Mouse (Mus musculus): ENCODE data around the gene Trpt1. TPM values are rescaled to one million over a fixed set of nuclear protein-coding genes. Genes with fewer than 3 reads are reported as not detected.

The Trpt1 gene
- polyA plus RNA-seq, 1 experiment from 2014 or later, result 7.6 TPM

DNA sequence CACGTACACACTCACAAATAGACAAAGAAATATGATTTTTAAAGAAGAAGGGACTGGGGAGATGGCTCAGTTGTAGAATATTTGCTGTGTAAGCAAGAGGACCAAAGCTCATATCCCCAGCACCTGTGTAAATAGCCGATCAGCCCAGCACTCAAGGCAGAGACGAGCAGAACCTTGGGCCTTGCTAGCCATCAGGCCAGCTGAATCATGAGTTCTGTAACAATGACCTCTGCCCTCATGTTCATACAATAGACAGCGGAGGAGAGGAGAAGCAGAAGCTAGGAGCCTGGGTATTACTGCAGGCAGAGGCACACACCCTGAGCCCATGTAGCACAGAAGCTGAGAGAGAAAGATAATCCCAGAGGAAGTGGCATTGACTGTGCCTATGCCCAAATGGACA lies 16.5 kb downstream of the Trpt1 start:
- Histone ChIP-seq H3K9ac (ENCODE audit: low read depth, low read length) (no peak overlapping the region), H3K27me3 (replicated peaks; ENCODE audit: control insufficient read depth, insufficient read depth, low read length) (no peaks in the 10 kb centered on the region), H3K9me3 (ENCODE audit: control insufficient read depth) (no peaks in the 10 kb centered on the region), H3K36me3 (ENCODE audit: control insufficient read depth, insufficient read depth) (0 out of 2 replicates have a peak, but pooled peaks cover 8% of the 10 kb centered on the region), H3K27ac (ENCODE audit: low read depth, low read length) (no peak overlapping the region), H3K4me2 (replicated peaks; ENCODE audit: low read depth) (no peak overlapping the region), H3K4me3 (ENCODE audit: low read depth, low read length) (no peak overlapping the region), H3K4me1 (replicated peaks; ENCODE audit: control insufficient read depth, insufficient read depth, low read length) (no peaks in the 10 kb centered on the region)
- no peak for TF ChIP-seq CTCF (IDR thresholded peaks at IDR 0.05; ENCODE audit: low read depth)
- ATAC-seq, result 0 out of 2 replicates have a peak, but pooled peaks have one; percentile 44
- WGBS, result 48% methylated on average over 4 of the region's 4 CpGs

DNA sequence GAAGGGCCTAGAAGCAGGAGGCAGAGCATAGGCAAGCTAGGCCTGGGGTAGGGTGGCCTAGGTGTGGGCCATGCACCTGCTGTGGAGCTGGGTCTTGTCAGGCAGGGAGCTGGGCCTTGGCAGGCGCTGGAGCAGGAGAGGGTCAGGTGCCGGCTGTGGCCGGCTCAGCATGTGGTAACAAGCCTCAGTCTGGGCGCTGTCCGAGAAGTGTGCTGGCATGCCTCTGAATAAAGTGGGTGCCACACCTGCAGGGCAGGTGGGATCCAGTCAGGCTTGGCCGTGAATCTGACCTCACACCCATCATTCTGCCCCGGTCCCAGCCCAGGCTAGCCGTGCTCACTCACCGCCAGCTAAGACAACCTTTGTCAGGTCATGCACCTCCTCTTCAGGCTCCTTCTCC lies 18.1 kb downstream of the Trpt1 start:
- no peak for ATAC-seq
- WGBS, result 89% methylated on average over 9 of the region's 9 CpGs

GRCm38 (mm10) chr19:7014481-7015135 lies 18.7 kb downstream of the Trpt1 start:
- H3K27me3 ChIP-seq (replicated peaks; ENCODE audit: control insufficient read depth, insufficient read depth, low read length), result no peaks in the 10 kb centered on the region
- no peak overlapping the region for H3K9ac ChIP-seq (ENCODE audit: low read depth, low read length)
- H3K27ac ChIP-seq (ENCODE audit: low read depth, low read length), result no peak overlapping the region
- no peaks in the 10 kb centered on the region for H3K4me1 ChIP-seq (replicated peaks; ENCODE audit: control insufficient read depth, insufficient read depth, low read length)
- H3K9me3 ChIP-seq (ENCODE audit: control insufficient read depth), result no peaks in the 10 kb centered on the region
- no peak overlapping the region for H3K4me3 ChIP-seq (ENCODE audit: low read depth, low read length)
- no peak for TF ChIP-seq CTCF (IDR thresholded peaks at IDR 0.05; ENCODE audit: low read depth)
- ATAC-seq, result no peak
- H3K36me3 ChIP-seq (ENCODE audit: control insufficient read depth, insufficient read depth), result 0 out of 2 replicates have a peak, but pooled peaks cover 8% of the 10 kb centered on the region
- H3K4me2 ChIP-seq (replicated peaks; ENCODE audit: low read depth), result no peak overlapping the region
- WGBS, result 91% methylated on average over 20 of the region's 20 CpGs

More for the DNA sequence above, 18.1 kb downstream of the Trpt1 start:
- Histone ChIP-seq H3K4me3 (ENCODE audit: low read depth, low read length) (no peak overlapping the region), H3K27me3 (replicated peaks; ENCODE audit: control insufficient read depth, insufficient read depth, low read length) (no peaks in the 10 kb centered on the region), H3K4me1 (replicated peaks; ENCODE audit: control insufficient read depth, insufficient read depth, low read length) (no peaks in the 10 kb centered on the region), H3K27ac (ENCODE audit: low read depth, low read length) (no peak overlapping the region), H3K36me3 (ENCODE audit: control insufficient read depth, insufficient read depth) (0 out of 2 replicates have a peak, but pooled peaks cover 8% of the 10 kb centered on the region), H3K9me3 (ENCODE audit: control insufficient read depth) (no peaks in the 10 kb centered on the region), H3K9ac (ENCODE audit: low read depth, low read length) (no peak overlapping the region), H3K4me2 (replicated peaks; ENCODE audit: low read depth) (no peak overlapping the region)
- TF ChIP-seq CTCF (IDR thresholded peaks at IDR 0.05; ENCODE audit: low read depth), result no peak

- no peak overlapping the region for H3K4me3 ChIP-seq (ENCODE audit: low read depth, low read length)
- H3K9ac ChIP-seq (ENCODE audit: low read depth, low read length), result no peak overlapping the region
- no peaks in the 10 kb centered on the region for H3K9me3 ChIP-seq (ENCODE audit: control insufficient read depth)
- H3K27me3 ChIP-seq (replicated peaks; ENCODE audit: control insufficient read depth, insufficient read depth, low read length), result no peaks in the 10 kb centered on the region
- H3K4me2 ChIP-seq (replicated peaks; ENCODE audit: low read depth), result peak overlapping the region; percentile 17; the same call in 1 of the 2 replicates
- WGBS, result 77% methylated on average over 12 of the region's 12 CpGs
- H3K27ac ChIP-seq (ENCODE audit: low read depth, low read length), result peak overlapping the region; percentile 15; the same call in 1 of the 2 replicates
- no peak for ATAC-seq
- H3K4me1 ChIP-seq (replicated peaks; ENCODE audit: control insufficient read depth, insufficient read depth, low read length), result no peaks in the 10 kb centered on the region
- H3K36me3 ChIP-seq (ENCODE audit: control insufficient read depth, insufficient read depth), result peaks cover 32% of the 10 kb centered on the region
- no peak for TF ChIP-seq CTCF (IDR thresholded peaks at IDR 0.05; ENCODE audit: low read depth)
These were observed 21.9 kb downstream of the Trpt1 start for GRCm38 (mm10) chr19:7017541-7018457.

GRCm38 (mm10) chr19:7018546-7018945 lies 22.6 kb downstream of the Trpt1 start:
- H3K9ac ChIP-seq (ENCODE audit: low read depth, low read length), result no peak overlapping the region
- 90% methylated on average over 11 of the region's 11 CpGs for WGBS
- no peaks in the 10 kb centered on the region for H3K4me1 ChIP-seq (replicated peaks; ENCODE audit: control insufficient read depth, insufficient read depth, low read length)
- TF ChIP-seq CTCF (IDR thresholded peaks at IDR 0.05; ENCODE audit: low read depth), result no peak
- no peaks in the 10 kb centered on the region for H3K27me3 ChIP-seq (replicated peaks; ENCODE audit: control insufficient read depth, insufficient read depth, low read length)
- no peak for ATAC-seq
- no peaks in the 10 kb centered on the region for H3K9me3 ChIP-seq (ENCODE audit: control insufficient read depth)
- H3K4me3 ChIP-seq (ENCODE audit: low read depth, low read length), result no peak overlapping the region
- H3K27ac ChIP-seq (ENCODE audit: low read depth, low read length), result peak overlapping the region; percentile 17
- peaks cover 36% of the 10 kb centered on the region for H3K36me3 ChIP-seq (ENCODE audit: control insufficient read depth, insufficient read depth)
- H3K4me2 ChIP-seq (replicated peaks; ENCODE audit: low read depth), result peak overlapping the region; percentile 4; the same call in 1 of the 2 replicates

DNA sequence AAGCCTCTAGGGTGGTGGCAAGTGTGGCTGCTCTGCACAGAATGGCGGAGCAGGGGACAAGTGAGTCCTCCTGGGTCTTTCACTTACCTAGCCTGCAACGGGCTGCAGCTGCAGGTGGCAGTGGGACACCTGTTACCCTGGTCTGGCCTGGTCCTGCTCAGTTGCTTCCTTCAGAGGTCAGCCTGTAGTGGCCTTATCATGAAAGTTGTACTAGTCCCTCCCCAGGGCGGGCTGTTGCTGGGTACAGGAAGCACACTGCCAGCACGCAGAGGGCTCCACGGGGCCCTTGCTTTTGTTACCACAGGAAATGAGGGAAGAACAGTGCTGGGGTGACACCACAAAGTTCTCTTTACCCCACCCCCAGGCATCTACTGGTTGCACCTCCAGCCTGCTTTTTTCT lies 23.3 kb downstream of the Trpt1 start, which contains the start of gene Fermt3:
Gene Fermt3, minus strand, starts transcription at position 279 of the 400 bp plus-strand sequence.
- ATAC-seq, result 0 out of 2 replicates have a peak, but pooled peaks have one; percentile 29
- Histone ChIP-seq H3K27me3 (replicated peaks; ENCODE audit: control insufficient read depth, insufficient read depth, low read length) (no peaks in the 10 kb centered on the region), H3K4me3 (ENCODE audit: low read depth, low read length) (no peak within 1 kb of the TSS), H3K4me1 (replicated peaks; ENCODE audit: control insufficient read depth, insufficient read depth, low read length) (no peaks in the 10 kb centered on the region), H3K36me3 (ENCODE audit: control insufficient read depth, insufficient read depth) (peaks cover 35% of the 10 kb centered on the region), H3K4me2 (replicated peaks; ENCODE audit: low read depth) (peak within 1 kb of the TSS; percentile 33; the same call in 1 of the 2 replicates), H3K9me3 (ENCODE audit: control insufficient read depth) (no peaks in the 10 kb centered on the region), H3K9ac (ENCODE audit: low read depth, low read length) (no peak within 1 kb of the TSS), H3K27ac (ENCODE audit: low read depth, low read length) (peak within 1 kb of the TSS; percentile 36)
- WGBS, result 53% methylated on average over 5 of the region's 5 CpGs
- no peak for TF ChIP-seq CTCF (IDR thresholded peaks at IDR 0.05; ENCODE audit: low read depth)
